32 mouse cellular contexts compared by ENCODE assay signal in genomic region chr4:109471606-109472005, GRCm38 (mm10). TPM values are rescaled to one million over a fixed set of nuclear protein-coding genes. Genes with fewer than 3 reads are reported as not detected.
DNase-seq lines count a peak whose midpoint lies in the region; ATAC-seq and TF ChIP-seq lines count a peak whose summit lies in the region.
"Had no signal": no experiment of that assay in that cellular context is flagged by ENCODE, and none has a peak within 500 bp of the region (broad histone marks: within the 10 kb centered on the region; RNA-seq: fewer than 3 reads in every experiment).

No protein-coding gene starts in this region.

- peaks cover 69% of the 10 kb centered on the region for H3K4me1 ChIP-seq in liver, embryonic 12.5 days
- peaks cover 12 to 13% of the 10 kb centered on the region in 2 experiments for H3K4me1 ChIP-seq in MEL (ENCODE audit: control insufficient read depth in 1 of 2, insufficient read depth in 2 of 2, low read length in 2 of 2)
- peaks cover 38% of the 10 kb centered on the region for H3K4me1 ChIP-seq in liver, embryonic 16.5 days (ENCODE audit: control insufficient read depth, low read depth, low read length)

- no peaks in the 10 kb centered on the region for H3K9me3 ChIP-seq in liver, embryonic 12.5 days (replicated peaks)
- H3K9me3 ChIP-seq in MEL (replicated peaks; ENCODE audit: insufficient read depth, low read length) = no peaks in the 10 kb centered on the region
- H3K9me3 ChIP-seq in liver, embryonic 16.5 days (replicated peaks; ENCODE audit: control insufficient read depth, low read length) = no peaks in the 10 kb centered on the region
- H3K9me3 ChIP-seq: embryonic facial prominence, embryonic 13.5 days; forebrain, embryonic 12.5 days; heart, embryonic 15.5 days; limb, embryonic 12.5 days; megakaryocyte, embryonic 14.5 days; midbrain, embryonic 13.5 days; neural tube, embryonic 15.5 days had no signal

- H3K9ac ChIP-seq in liver, embryonic 12.5 days = no peak overlapping the region
- H3K9ac ChIP-seq in MEL (ENCODE audit: control insufficient read depth, low read depth, low read length, poor library complexity, severe bottlenecking) = no peak overlapping the region
- no peak overlapping the region for H3K9ac ChIP-seq in liver, embryonic 16.5 days (ENCODE audit: low read depth, low read length)
- H3K9ac ChIP-seq: embryonic facial prominence, embryonic 13.5 days; forebrain, embryonic 12.5 days; heart, embryonic 15.5 days; hindbrain, embryonic 14.5 days; limb, embryonic 12.5 days; midbrain, embryonic 13.5 days; neural tube, embryonic 15.5 days had no signal

- no peak overlapping the region for H3K4me3 ChIP-seq in liver, embryonic 12.5 days
- no peak overlapping the region for H3K4me3 ChIP-seq in MEL (ENCODE audit: control insufficient read depth in 1 of 2, insufficient read depth in 1 of 2, low read depth in 2 of 2, low read length in 2 of 2)
- no peak overlapping the region for H3K4me3 ChIP-seq in liver, embryonic 16.5 days (ENCODE audit: low read depth, low read length)
- H3K4me3 ChIP-seq: embryonic facial prominence, embryonic 13.5 days; erythroblast, embryonic 14.5 days; forebrain, embryonic 12.5 days; heart, embryonic 15.5 days; limb, embryonic 12.5 days; midbrain, embryonic 13.5 days; neural tube, embryonic 15.5 days had no signal

- no peak for TF ChIP-seq RAD21 in MEL (IDR thresholded peaks at IDR 0.05; ENCODE audit: low read depth, low read length)

- peaks cover 16% of the 10 kb centered on the region for H3K36me3 ChIP-seq in liver, embryonic 12.5 days
- H3K36me3 ChIP-seq in MEL (ENCODE audit: control insufficient read depth in 1 of 2, insufficient read depth in 2 of 2, low read length in 2 of 2) = peaks cover 0 to 46% of the 10 kb centered on the region in 2 experiments; a peak in 3 of 4 replicates
- peaks cover 9% of the 10 kb centered on the region for H3K36me3 ChIP-seq in liver, embryonic 16.5 days (ENCODE audit: control insufficient read depth, insufficient read depth)
- H3K36me3 ChIP-seq: neural tube, embryonic 15.5 days had no signal

- peak; percentile 3 for DNase-seq in CD4-positive, CD25-positive, alpha-beta regulatory T cell, adult 2 months (ENCODE audit: low read depth, low spot score)
- DNase-seq in liver (no peak), MEL (ENCODE audit: low read depth, low spot score) (peak; percentile 36)
- no peak for DNase-seq in kidney, postnatal 4 days
- DNase-seq: cerebellum, adult 2 months; cerebellum, postnatal 25 days; heart, postnatal 36 days; kidney, adult 2 months; lung, adult 2 months; lung, postnatal 36 days; right cerebral cortex, adult 18-20 months; right cerebral cortex, postnatal 4 days had no signal

- ATAC-seq in CD4-positive, CD25-positive, alpha-beta regulatory T cell, adult 4 months = no peak
- ATAC-seq in liver, embryonic 12.5 days = no peak
- no peak for ATAC-seq in liver, embryonic 16.5 days (ENCODE audit: low read depth)
- no peak for ATAC-seq in monocyte, adult 5-6 weeks (replicated peaks; ENCODE audit: insufficient number of reproducible peaks, low FRiP score, low TSS enrichment, poor library complexity, severe bottlenecking)
- ATAC-seq: midbrain, embryonic 13.5 days had no signal

- peaks cover 50% of the 10 kb centered on the region for H3K79me2 ChIP-seq in MEL (ENCODE audit: control insufficient read depth, insufficient read depth, low read length, poor library complexity)

- no peak overlapping the region for H3K4me2 ChIP-seq in liver, embryonic 12.5 days
- 0 out of 2 replicates have a peak overlapping the region, but pooled peaks have one; percentile 21 for H3K4me2 ChIP-seq in liver, embryonic 16.5 days (ENCODE audit: low read depth, low read length)
- H3K4me2 ChIP-seq: embryonic facial prominence, embryonic 13.5 days; forebrain, embryonic 12.5 days; heart, embryonic 15.5 days; hindbrain, embryonic 14.5 days; limb, embryonic 12.5 days; midbrain, embryonic 13.5 days; neural tube, embryonic 15.5 days had no signal

- TF ChIP-seq EP300 in MEL (IDR thresholded peaks at IDR 0.05; ENCODE audit: low read depth in 1 of 2, low read length in 2 of 2) = no peak

- no peak for TF ChIP-seq CTCF in MEL (IDR thresholded peaks at IDR 0.05 in 2 of 3, conservative IDR thresholded peaks at IDR 0.05 in 1 of 3; ENCODE audit: control insufficient read depth in 1 of 3, insufficient read depth in 1 of 3, low read depth in 2 of 3, low read length in 3 of 3, poor library complexity in 1 of 3, severe bottlenecking in 1 of 3)

- no peaks in the 10 kb centered on the region for H3K27me3 ChIP-seq in liver, embryonic 12.5 days (replicated peaks)
- H3K27me3 ChIP-seq in MEL (ENCODE audit: control insufficient read depth in 1 of 2, insufficient read depth in 2 of 2, low read length in 2 of 2) = no peaks in the 10 kb centered on the region
- H3K27me3 ChIP-seq in liver, embryonic 16.5 days (ENCODE audit: control insufficient read depth, insufficient read depth, low read depth, low read length) = no peaks in the 10 kb centered on the region
- H3K27me3 ChIP-seq: embryonic facial prominence, embryonic 13.5 days; forebrain, embryonic 12.5 days; heart, embryonic 15.5 days; limb, embryonic 12.5 days; megakaryocyte, embryonic 14.5 days; midbrain, embryonic 13.5 days; neural tube, embryonic 15.5 days had no signal

- 0 out of 2 replicates have a peak overlapping the region, but pooled peaks have one; percentile 23 for H3K27ac ChIP-seq in liver, embryonic 12.5 days
- no peak overlapping the region for H3K27ac ChIP-seq in MEL (ENCODE audit: control insufficient read depth, low read depth, low read length)
- peak overlapping the region; percentile 20 for H3K27ac ChIP-seq in liver, embryonic 16.5 days (ENCODE audit: low read length)
- H3K27ac ChIP-seq: embryonic facial prominence, embryonic 13.5 days; forebrain, embryonic 12.5 days; heart, embryonic 15.5 days; hindbrain, embryonic 14.5 days; kidney, postnatal 0 days; limb, embryonic 12.5 days; midbrain, embryonic 13.5 days; neural tube, embryonic 15.5 days had no signal

- no peak for TF ChIP-seq POLR2A in MEL (IDR thresholded peaks at IDR 0.05; ENCODE audit: control insufficient read depth in 1 of 2, insufficient read depth in 1 of 2, low read depth in 1 of 2, low read length in 2 of 2, poor library complexity in 1 of 2)

TF ChIP-seq in MEL, 35 proteins besides CTCF, POLR2A, EP300 and RAD21:
- TF ChIP-seq GABPA (IDR thresholded peaks at IDR 0.05; ENCODE audit: low read depth, low read length) (peak; percentile 63; the same call in 1 of the 2 replicates), CHD2 (IDR thresholded peaks at IDR 0.05; ENCODE audit: low read length) (no peak)

RNA-seq across cellular contexts. Expression of gene Rnf11, which starts 12.9 kb away (rescaled TPM):
- 1 to 10 TPM; 3.6 to 6.7 TPM for polyA plus RNA-seq in CD4-positive, CD25-positive, alpha-beta regulatory T cell, adult 4 months (2017; shearing (Covaris generic))
- polyA plus RNA-seq in liver, embryonic 12.5 days (2016; fragmentation: Nextera tagmentation; extraction: Ambion mirVana) = 41.3 and 44.7 TPM in 2 replicates
- 7.9 and 8.7 TPM in 2 replicates for total RNA-seq in MEL (2012; rRNA removed)
- polyA plus RNA-seq in MEL (2012; ENCODE audit: insufficient read depth in 1 of 2, insufficient read length in 2 of 2, low read depth in 1 of 2, low replicate concordance in 2 of 2, missing spikeins in 1 of 2) = 1 to 10 TPM in 1 of 2 experiments, not detected in 1; 8.6 TPM
- polyA plus RNA-seq in liver, embryonic 16.5 days (2015; fragmentation: Nextera tagmentation; extraction: Ambion mirVana) = 25.9 and 29.3 TPM in 2 replicates
- 46.2 to 50.2 TPM (median 49.4 TPM) in 3 replicates for total RNA-seq in monocyte, adult 5-6 weeks (2017)

RNA-seq across cellular contexts. Expression of gene 4930522H14Rik, which starts 59.5 kb away (rescaled TPM):
- polyA plus RNA-seq in CD4-positive, CD25-positive, alpha-beta regulatory T cell, adult 4 months (2017; shearing (Covaris generic)) = not detected
- not detected in 2 replicates for polyA plus RNA-seq in liver, embryonic 12.5 days (2016; fragmentation: Nextera tagmentation; extraction: Ambion mirVana)
- not detected in 2 replicates for total RNA-seq in MEL (2012; rRNA removed)
- polyA plus RNA-seq in MEL (2012; ENCODE audit: insufficient read depth in 1 of 2, insufficient read length in 2 of 2, low read depth in 1 of 2, low replicate concordance in 2 of 2, missing spikeins in 1 of 2) = not detected
- not detected in 2 replicates for polyA plus RNA-seq in liver, embryonic 16.5 days (2015; fragmentation: Nextera tagmentation; extraction: Ambion mirVana)
- total RNA-seq in monocyte, adult 5-6 weeks (2017) = not detected in 3 replicates
- total RNA-seq: adrenal gland, adult 18-20 months; gastrocnemius, postnatal 4 days; heart, postnatal 36 days; layer of hippocampus, postnatal 25 days had no signal
- polyA plus RNA-seq: cerebellum, adult 2 months; embryonic facial prominence, embryonic 13.5 days; erythroblast, embryonic 14.5 days; forebrain, embryonic 12.5 days; heart, embryonic 15.5 days; hindbrain, embryonic 14.5 days; intestine, embryonic 14.5 days; kidney, adult 2 months; kidney, postnatal 0 days; limb, embryonic 12.5 days; lung, adult 2 months; midbrain, embryonic 13.5 days; neural tube, embryonic 15.5 days; stomach, embryonic 16.5 days; thymus, postnatal 0 days had no signal

Comparison
In these comparisons a context has a peak if more than half of its experiments do, and no peak if none do; other contexts are left out.
1. DNase-seq: peak in CD4-positive, CD25-positive, alpha-beta regulatory T cell, adult 2 months (single experiment) and MEL (single experiment); none in liver (single experiment) and kidney, postnatal 4 days (0 of 2).